Mouse (Mus musculus) hindbrain, postnatal 0 days (tissue): Measurements from ENCODE around the gene Tdrkh. TPM values are rescaled to one million over a fixed set of nuclear protein-coding genes. Genes with fewer than 3 reads are reported as not detected.

Experiments
- ATAC-seq: fragments of 200-750 bp; cut with Nextera tagmentation; 2 replicates; pipeline ENCODE4 v1.8.0; 2017; ENCODE audit warnings: mild to moderate bottlenecking, moderate TSS enrichment, moderate library complexity
- DNase-seq: peaks from one replicate; pipeline ENCODE4 v3.0.0-alpha.2; 2015; ENCODE audit warnings: low spot score
- H3K27ac ChIP-seq: fragments of 300-500 bp; sonication (generic); 2 replicates; pipeline ENCODE4 v1.5.1; 2014; ENCODE audit warnings: mild to moderate bottlenecking
- H3K27me3 ChIP-seq: fragments of 300-500 bp; sonication (generic); 2 replicates; pipeline ENCODE4 v1.6.1; 2014; ENCODE audit warnings: low read length, mixed read lengths; ENCODE audit not compliant: insufficient read depth
- H3K36me3 ChIP-seq: fragments of 300-500 bp; sonication (generic); 2 replicates; pipeline ENCODE4 v1.6.1; 2014; ENCODE audit warnings: low read length, mixed read lengths; ENCODE audit not compliant: insufficient read depth
- H3K4me1 ChIP-seq: fragments of 300-500 bp; sonication (generic); 2 replicates; pipeline ENCODE4 v1.6.1; 2014; ENCODE audit warnings: antibody characterized with exemption, low read length, mixed read lengths; ENCODE audit not compliant: insufficient read depth
- H3K4me2 ChIP-seq: fragments of 300-500 bp; sonication (generic); 2 replicates; pipeline ENCODE4 v1.6.1; 2014; ENCODE audit warnings: low read depth, mild to moderate bottlenecking, low read length, moderate library complexity, mixed read lengths
- H3K4me3 ChIP-seq: fragments of 300-500 bp; sonication (generic); 2 replicates; pipeline ENCODE4 v1.5.1; 2014; ENCODE audit warnings: low read length
- H3K9ac ChIP-seq: fragments of 300-500 bp; sonication (generic); replicated peaks from 2 replicates; pipeline ENCODE4 v1.6.1; 2014; ENCODE audit warnings: mild to moderate bottlenecking, low read length, moderate library complexity, mixed read lengths
- H3K9me3 ChIP-seq: fragments of 300-500 bp; sonication (generic); 2 replicates; pipeline ENCODE4 v1.6.1; 2016; ENCODE audit warnings: low read length, mixed read lengths
- CTCF ChIP-seq: IDR thresholded peaks from 2 replicates; pipeline ENCODE4 v1.5.1; 2016; ENCODE audit warnings: antibody characterized with exemption, control low read depth, low read depth
- WGBS: fragments of 180-500 bp; shearing (Covaris S2); extraction: QIAGEN DNeasy Blood & Tissue Kit; methylation state at CpG from one replicate; pipeline ENCODE4 v1.1.7; 2014; 5-methylcytosine and 5-hydroxymethylcytosine counted together
- polyA plus RNA-seq: library from polyadenylated mRNA; unstranded; fragments of >200 nt; fragmentation: Nextera tagmentation; extraction: Ambion mirVana; gene quantifications from 2 replicates; pipeline ENCODE4 v1.2.1, GENCODE M21; 2015
- total RNA-seq: library from RNA; depleted of rRNA; stranded (reverse); fragments of >200 nt; gene quantifications from 2 replicates; pipeline ENCODE4 v1.2.3, GENCODE M21; 2014

Gene Tdrkh
- total and polyA plus RNA-seq, 2 experiments from 2014 or later: 11.8 to 46.8 TPM

GRCm38 (mm10) chr3:94404366-94405054 is 8.6 kb upstream of the Tdrkh start:
- DNase-seq: no peak
- H3K4me1 ChIP-seq: peaks cover 5% of the 10 kb centered on the region; the same call in 1 of the 2 replicates
- 18% methylated on average over 7 of the region's 7 CpGs for WGBS
- no peaks in the 10 kb centered on the region for H3K9me3 ChIP-seq
- H3K27ac ChIP-seq: no peak overlapping the region
- 0 out of 2 replicates have a peak, but pooled peaks have one; percentile 9 for TF ChIP-seq CTCF
- peak; percentile 41; the same call in 1 of the 2 replicates for ATAC-seq
- H3K36me3 ChIP-seq: no peaks in the 10 kb centered on the region
- H3K9ac ChIP-seq: 0 out of 2 replicates have a peak overlapping the region, but pooled peaks have one; percentile 4
- no peak overlapping the region for H3K4me2 ChIP-seq
- no peaks in the 10 kb centered on the region for H3K27me3 ChIP-seq
- no peak overlapping the region for H3K4me3 ChIP-seq

GRCm38 (mm10) chr3:94405561-94405960 is 7.5 kb upstream of the Tdrkh start:
- H3K9me3 ChIP-seq: no peaks in the 10 kb centered on the region
- no peak for ATAC-seq
- no peak overlapping the region for H3K4me3 ChIP-seq
- H3K27ac ChIP-seq: no peak overlapping the region
- 67% methylated on average over 4 of the region's 4 CpGs for WGBS
- no peaks in the 10 kb centered on the region for H3K36me3 ChIP-seq
- H3K4me2 ChIP-seq: no peak overlapping the region
- 0 out of 2 replicates have a peak, but pooled peaks cover 3% of the 10 kb centered on the region for H3K4me1 ChIP-seq
- TF ChIP-seq CTCF: no peak
- no peaks in the 10 kb centered on the region for H3K27me3 ChIP-seq
- H3K9ac ChIP-seq: no peak overlapping the region
- DNase-seq: no peak

DNA sequence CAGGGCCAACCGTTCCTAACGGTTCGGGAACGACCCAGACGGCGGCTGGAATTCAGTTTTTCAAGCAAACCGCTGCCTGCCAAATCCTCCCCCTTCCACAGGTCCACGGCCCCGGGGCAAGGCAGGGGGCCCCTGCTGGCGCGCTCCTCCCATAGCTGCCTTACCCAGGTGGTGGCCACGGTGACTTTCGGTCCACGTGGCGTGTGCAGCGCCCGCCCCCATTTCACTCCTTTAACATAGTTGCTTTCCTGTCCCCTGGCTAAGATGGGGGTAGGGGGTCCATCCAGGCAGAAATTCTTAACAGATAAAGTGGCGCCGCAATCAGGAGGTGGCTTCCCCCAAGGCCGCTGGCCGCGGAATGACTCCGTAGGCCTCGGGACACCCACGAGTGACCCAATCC is 543 bp upstream of the Tdrkh start:
- Histone ChIP-seq H3K27ac (peak overlapping the region; percentile 71), H3K36me3 (no peaks in the 10 kb centered on the region), H3K4me2 (peak overlapping the region; percentile 84), H3K4me3 (peak overlapping the region; percentile 57), H3K4me1 (no peaks in the 10 kb centered on the region), H3K9me3 (no peaks in the 10 kb centered on the region), H3K27me3 (no peaks in the 10 kb centered on the region), H3K9ac (peak overlapping the region; percentile 58)
- ATAC-seq (no peak; the same call in 1 of the 2 replicates), DNase-seq (no peak)
- no peak; the same call in 1 of the 2 replicates for TF ChIP-seq CTCF
- WGBS: 2% methylated on average over 25 of the region's 25 CpGs

DNA sequence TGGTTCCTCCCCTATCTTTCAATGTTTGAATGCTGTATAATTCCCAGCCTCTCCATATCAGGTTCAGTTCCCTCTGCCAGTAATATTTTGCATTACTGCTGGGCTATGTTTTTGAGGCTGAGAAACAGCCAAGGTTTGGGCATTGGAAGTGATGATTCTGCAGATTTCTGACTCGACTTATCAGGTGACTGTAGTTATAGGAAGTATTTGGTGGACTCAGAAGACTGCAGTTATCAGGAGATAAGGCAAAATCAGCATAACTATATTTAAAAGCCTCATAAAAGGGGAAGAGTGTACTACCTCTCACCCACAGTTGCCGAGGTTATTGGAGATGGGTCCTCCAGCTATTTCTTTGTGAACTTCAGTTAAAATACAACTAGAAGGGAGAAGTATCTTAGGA is 17.9 kb downstream of the Tdrkh start:
- ATAC-seq (no peak), DNase-seq (no peak)
- Histone ChIP-seq H3K4me1 (no peaks in the 10 kb centered on the region), H3K9me3 (no peaks in the 10 kb centered on the region), H3K36me3 (peaks cover 20% of the 10 kb centered on the region), H3K9ac (no peak overlapping the region), H3K4me3 (no peak overlapping the region), H3K27me3 (no peaks in the 10 kb centered on the region), H3K27ac (no peak overlapping the region), H3K4me2 (no peak overlapping the region)
- 85% methylated on average over 2 of the region's 2 CpGs for WGBS
- TF ChIP-seq CTCF: no peak

- no peaks in the 10 kb centered on the region for H3K27me3 ChIP-seq
- no peak for TF ChIP-seq CTCF
- no peak for ATAC-seq
- H3K9ac ChIP-seq: no peak overlapping the region
- H3K36me3 ChIP-seq: peaks cover 5% of the 10 kb centered on the region; the same call in 1 of the 2 replicates
- no peak for DNase-seq
- 93% methylated on average over 2 of the region's 2 CpGs for WGBS
- no peak overlapping the region for H3K4me2 ChIP-seq
- H3K27ac ChIP-seq: no peak overlapping the region
- H3K9me3 ChIP-seq: no peaks in the 10 kb centered on the region
- no peak overlapping the region for H3K4me3 ChIP-seq
- H3K4me1 ChIP-seq: no peaks in the 10 kb centered on the region
Observed at GRCm38 (mm10) chr3:94434305-94434704, 21.2 kb downstream of the Tdrkh start.

GRCm38 (mm10) chr3:94436420-94436819 is 23.3 kb downstream of the Tdrkh start:
- Histone ChIP-seq H3K27me3 (no peaks in the 10 kb centered on the region), H3K27ac (no peak overlapping the region), H3K4me1 (no peaks in the 10 kb centered on the region), H3K36me3 (no peaks in the 10 kb centered on the region), H3K4me3 (no peak overlapping the region), H3K9me3 (no peaks in the 10 kb centered on the region), H3K9ac (no peak overlapping the region), H3K4me2 (no peak overlapping the region)
- TF ChIP-seq CTCF: no peak
- DNase-seq (no peak), ATAC-seq (no peak)
- WGBS: 83% methylated on average over 9 of the region's 9 CpGs

- Histone ChIP-seq H3K36me3 (peaks cover 7% of the 10 kb centered on the region), H3K9ac (no peak overlapping the region), H3K27me3 (no peaks in the 10 kb centered on the region), H3K4me1 (no peaks in the 10 kb centered on the region), H3K4me2 (no peak overlapping the region), H3K9me3 (no peaks in the 10 kb centered on the region), H3K4me3 (no peak overlapping the region), H3K27ac (no peak overlapping the region)
- 38% methylated on average over 3 of the region's 3 CpGs for WGBS
- peak; percentile 46 for DNase-seq
- ATAC-seq: no peak
- TF ChIP-seq CTCF: peak; percentile 75
Observed at GRCm38 (mm10) chr3:94441182-94441581, 28.1 kb downstream of the Tdrkh start.
